Mouse (Mus musculus) G1E (cell line): Measurements from ENCODE around the gene Srrm4.

Source experiments
- CTCF ChIP-seq: IDR thresholded peaks from 2 replicates; pipeline ENCODE4 v1.5.1; 2012; ENCODE audit warnings: low read depth, low read length, inconsistent platforms, mixed read lengths
- GATA2 ChIP-seq: IDR thresholded peaks from 2 replicates; pipeline ENCODE4 v1.6.1; 2012; ENCODE audit warnings: low read depth, low read length, inconsistent platforms, borderline replicate concordance

DNA sequence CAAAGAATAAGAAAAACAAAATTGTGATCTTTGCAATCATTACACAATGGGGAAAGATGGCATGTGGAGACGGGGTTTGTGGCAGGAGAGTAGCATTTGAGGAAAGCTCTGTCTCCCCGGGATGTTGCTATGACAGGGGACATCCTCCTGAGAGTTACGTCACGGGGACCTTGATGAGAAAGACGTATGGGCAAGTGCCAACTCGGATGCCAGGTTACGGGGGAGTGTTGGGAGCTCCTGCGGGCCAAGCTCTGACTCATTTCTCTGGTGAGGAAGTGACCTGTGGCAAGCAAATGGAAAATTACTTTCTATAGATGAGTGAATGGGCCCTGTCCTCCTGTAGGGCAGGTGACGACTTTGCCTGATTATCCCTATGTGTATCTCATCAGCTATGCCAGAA, 26.0 kb downstream of the Srrm4 start:
- TF ChIP-seq CTCF (no peak), GATA2 (no peak)
